Mouse (Mus musculus) spleen, adult 10 weeks (tissue): ENCODE data around the gene Zglp1. TPM values are rescaled to one million over a fixed set of nuclear protein-coding genes. Genes with fewer than 3 reads are reported as not detected.

Experiments used
- polyA plus RNA-seq: library from polyadenylated mRNA; stranded (reverse); fragments of 350-450 nt; fragmentation: Illumina TruSeq; extraction: RNeasy Lipid Tissue Mini Kit (QIAGEN cat#74804); gene quantifications from one replicate; pipeline ENCODE4 v1.2.3, GENCODE M21; 2015; ENCODE audit warnings: low replicate concordance; ENCODE audit not compliant: insufficient read depth

The Zglp1 gene
- 0.33 TPM for polyA plus RNA-seq

DNA sequence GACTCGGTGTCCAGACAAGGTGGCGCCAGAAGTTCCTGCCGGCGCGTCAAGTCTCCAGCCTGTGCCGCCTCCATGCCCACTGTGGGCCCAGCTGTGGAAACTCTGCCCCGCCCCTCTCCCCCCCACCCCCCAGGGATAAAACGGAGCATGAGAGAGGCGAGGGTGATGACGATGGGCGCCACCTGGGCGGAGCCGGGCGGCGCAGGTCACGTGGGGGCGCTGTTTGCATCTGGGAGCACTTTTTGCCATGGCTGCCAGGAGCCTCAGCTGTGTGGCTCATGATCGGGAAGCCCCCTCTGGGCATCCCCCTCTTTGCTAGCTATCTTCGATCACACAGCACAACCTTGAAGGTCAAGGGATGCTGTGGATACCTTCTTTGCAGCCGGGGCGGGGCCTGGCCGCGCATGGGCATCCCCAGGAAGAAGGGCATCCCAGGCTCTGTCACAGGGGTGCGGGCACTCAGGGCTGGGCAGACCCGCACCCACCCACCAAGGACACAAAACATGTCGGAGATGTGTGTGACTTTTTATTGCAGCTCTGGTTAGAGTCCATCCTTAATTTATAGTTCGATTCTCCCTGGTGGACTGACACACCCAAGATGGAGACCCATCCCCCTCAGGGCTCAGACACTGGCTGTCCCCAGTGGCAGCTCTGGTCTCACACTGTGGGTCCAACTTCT, at the start of gene Zglp1:
Zglp1 (minus strand) TSS at position 88 of the 679 bp plus-strand sequence.

DNA sequence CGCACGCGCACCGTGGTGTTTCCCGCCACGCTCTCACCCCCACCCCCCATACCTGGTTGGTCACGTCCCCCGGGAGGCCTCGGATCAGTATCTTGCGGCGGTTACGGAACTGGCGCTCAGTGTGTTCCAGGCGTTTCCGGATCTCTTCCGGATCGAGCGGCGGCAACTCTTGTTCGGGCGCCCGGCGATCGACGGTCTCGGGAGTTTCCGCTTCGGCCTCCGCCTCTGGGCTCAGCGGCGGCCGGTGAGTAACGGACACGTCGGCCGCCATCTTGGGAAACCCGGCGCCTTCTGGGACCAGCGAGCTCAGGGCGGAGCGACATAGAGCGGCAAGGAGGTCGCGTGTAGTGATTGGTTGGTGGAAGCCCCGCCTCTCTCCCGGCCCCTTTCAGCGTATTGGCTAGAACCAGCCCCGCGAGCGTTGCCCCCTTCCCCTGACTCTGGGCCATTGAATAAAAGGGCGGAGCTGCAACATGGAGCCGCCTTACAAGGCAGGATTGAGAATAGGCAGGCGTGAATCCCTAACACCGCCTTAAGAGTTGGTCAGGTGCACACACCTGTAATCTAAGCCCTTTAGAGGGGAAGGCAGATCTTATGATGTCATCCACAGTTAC, 24.9 kb upstream of the Zglp1 start, which contains the start of the genes Gm38431 and Raver1:
Gm38431 (minus strand) TSS at position 291 of the 614 bp plus-strand sequence.
Raver1 (minus strand) TSS at position 302 of the 614 bp plus-strand sequence.

DNA sequence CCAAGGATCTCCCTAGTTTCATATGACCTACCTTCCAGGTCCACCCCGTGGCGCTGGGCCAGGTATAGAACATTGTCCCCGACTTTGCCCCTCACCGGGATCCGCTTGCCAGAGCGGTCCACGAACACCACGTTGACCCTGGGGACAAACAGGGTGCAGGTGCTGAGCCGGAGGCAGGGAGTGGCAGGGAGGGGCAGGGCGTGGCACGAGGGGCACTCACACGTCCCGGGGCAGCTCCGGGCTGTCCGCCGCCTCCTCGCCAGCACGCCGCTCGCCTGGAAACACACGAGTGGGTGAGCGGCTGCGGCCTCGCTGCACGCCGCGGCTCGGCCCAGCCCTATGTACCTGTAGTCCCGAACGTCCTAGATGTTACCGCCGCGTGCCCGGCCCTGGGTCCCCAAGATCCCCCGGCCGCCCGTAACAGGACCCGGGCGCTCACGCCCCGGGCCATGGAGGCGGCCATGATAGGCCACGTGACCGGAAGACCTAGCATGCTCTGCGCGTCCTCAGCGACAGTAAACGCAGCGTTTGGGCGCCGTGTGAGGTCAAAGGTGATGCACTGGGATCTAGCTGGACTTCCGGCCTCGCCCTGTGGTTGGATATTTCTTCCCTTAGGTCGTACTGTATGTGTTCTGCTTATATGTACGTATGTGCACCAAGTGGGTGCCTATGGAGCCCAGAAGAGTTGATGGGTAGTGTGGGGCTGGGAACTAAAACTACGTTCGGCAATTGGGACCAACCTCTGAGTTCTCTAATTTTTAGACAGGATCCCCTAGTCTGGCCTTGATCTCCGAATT, 6.3 kb upstream of the Zglp1 start, which contains the start of the genes Gm49373 and Fdx1l:
Gm49373 (minus strand) TSS at position 53 of the 797 bp plus-strand sequence.
Fdx1l (minus strand) TSS at position 571 of the 797 bp plus-strand sequence.

DNA sequence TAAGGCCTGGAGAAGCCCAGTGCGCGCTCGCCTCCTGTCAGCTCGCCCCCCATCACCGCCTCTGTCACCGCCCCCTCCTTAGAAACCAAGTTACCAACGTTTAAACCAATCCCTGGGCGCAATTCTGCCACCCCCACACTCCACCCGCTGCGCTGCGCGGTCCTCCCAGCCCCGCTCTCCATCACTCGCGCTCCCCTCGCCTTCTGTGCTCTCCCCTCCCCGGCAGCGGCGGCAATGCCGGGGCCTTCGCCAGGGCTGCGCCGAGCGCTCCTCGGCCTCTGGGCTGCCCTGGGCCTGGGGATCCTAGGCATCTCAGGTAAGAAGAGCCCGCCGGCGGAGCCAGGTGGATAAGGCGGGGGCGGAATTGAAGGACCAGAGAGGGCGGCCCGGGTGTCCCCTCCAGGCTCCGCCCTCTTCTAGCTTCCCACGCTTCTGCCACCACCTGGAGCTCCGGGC, 35.0 kb downstream of the Zglp1 start, which contains the start of gene Icam5:
Icam5 (plus strand) TSS at position 178 of the 456 bp plus-strand sequence.

DNA sequence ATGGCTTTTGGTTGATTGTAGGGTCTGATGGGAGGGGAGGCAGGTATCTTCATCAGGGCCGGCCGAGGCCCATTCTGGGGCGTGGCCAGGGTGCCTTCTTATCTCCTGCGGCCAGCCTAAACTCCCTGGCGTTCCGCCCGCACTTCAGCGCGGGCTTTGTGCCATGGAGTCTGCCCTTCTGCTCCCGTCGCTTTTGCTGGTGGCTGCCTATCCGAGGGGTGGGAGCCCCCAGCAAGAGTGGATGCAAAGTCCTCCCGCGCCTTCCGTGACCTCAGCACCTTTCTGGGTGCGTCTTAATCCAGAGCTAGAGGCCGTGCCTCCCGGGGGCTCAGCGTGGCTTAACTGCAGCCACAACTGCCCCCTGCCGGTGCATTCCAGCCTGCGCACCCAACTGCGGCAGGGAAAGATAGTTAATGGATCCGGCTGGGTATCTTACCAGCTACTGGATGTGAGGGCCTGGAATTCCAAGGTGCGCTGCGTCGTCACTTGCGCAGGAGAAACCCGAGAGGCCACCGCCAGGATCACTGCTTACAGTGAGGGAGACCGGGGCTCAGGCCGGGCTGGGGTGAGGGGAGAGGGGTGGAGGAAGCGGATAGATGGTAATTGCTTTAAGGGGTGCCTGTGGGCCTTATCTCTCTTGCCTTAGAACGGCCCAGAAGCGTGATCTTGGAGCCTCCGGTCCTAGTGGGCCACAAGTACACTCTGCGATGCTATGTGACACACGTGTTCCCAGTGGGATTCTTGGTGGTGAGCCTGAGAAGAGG, 37.4 kb downstream of the Zglp1 start, which contains the start of gene Icam4:
Icam4 (plus strand) TSS at position 83 of the 764 bp plus-strand sequence.

DNA sequence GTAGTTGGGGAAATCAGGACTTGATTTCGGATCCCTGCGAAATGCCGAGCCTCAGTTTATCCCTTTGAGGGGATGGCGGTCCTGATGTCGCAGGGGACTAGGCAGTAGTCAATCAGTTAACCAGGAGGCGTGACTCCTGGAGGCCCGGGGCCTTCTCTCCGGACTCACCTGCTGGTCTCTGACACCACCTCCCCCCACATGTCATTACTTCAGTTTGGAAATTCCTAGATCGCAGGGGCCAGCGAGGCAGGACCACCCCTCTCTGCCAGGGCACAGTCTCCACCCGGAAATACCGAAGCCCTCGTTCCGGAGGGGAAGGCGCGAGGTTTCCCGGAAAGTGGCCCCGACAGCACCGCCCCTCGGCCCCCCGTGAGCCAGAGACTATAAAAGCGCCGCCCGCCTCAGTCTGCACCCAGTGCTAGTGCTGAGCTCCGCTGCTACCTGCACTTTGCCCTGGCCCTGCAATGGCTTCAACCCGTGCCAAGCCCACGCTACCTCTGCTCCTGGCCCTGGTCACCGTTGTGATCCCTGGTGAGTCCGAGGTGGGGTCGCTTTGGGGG, 51.2 kb downstream of the Zglp1 start, which contains the start of gene Icam1:
Icam1 (plus strand) TSS at position 415 of the 560 bp plus-strand sequence.

Other genes starting within 250 kb of the Zglp1 start
- gene Rdh8, start 248.6 kb downstream of the Zglp1 start, polyA plus RNA-seq, result not detected
- gene A230050P20Rik, start 198.5 kb downstream of the Zglp1 start, polyA plus RNA-seq, result 29.9 TPM
- 0.44 TPM for gene Angptl6, start 187.4 kb downstream of the Zglp1 start, polyA plus RNA-seq
- gene Ppan, start 178.9 kb downstream of the Zglp1 start, polyA plus RNA-seq, result 14.3 TPM
- gene Eif3g, start 168.5 kb downstream of the Zglp1 start, polyA plus RNA-seq, result 129 TPM
- 50.1 TPM for gene Dnmt1, start 107.2 kb downstream of the Zglp1 start, polyA plus RNA-seq
- 2.0 TPM for gene S1pr2, start 90.3 kb downstream of the Zglp1 start, polyA plus RNA-seq
- gene Mrpl4, start 64.4 kb downstream of the Zglp1 start, polyA plus RNA-seq, result 16.7 TPM
- 75.3 TPM for gene Icam1, start 51.1 kb downstream of the Zglp1 start, polyA plus RNA-seq
- gene Icam4, start 37.7 kb downstream of the Zglp1 start, polyA plus RNA-seq, result 0.57 TPM
- gene Icam5, start 35.0 kb downstream of the Zglp1 start, polyA plus RNA-seq, result 0.10 TPM
- not detected for gene Gm49373, start 6.0 kb upstream of the Zglp1 start, polyA plus RNA-seq
- 21.1 TPM for gene Fdx1l, start 6.5 kb upstream of the Zglp1 start, polyA plus RNA-seq
- 1.5 TPM for gene Gm38431, start 24.9 kb upstream of the Zglp1 start, polyA plus RNA-seq
- 26.0 TPM for gene Raver1, start 24.9 kb upstream of the Zglp1 start, polyA plus RNA-seq
- gene Tyk2, start 64.2 kb upstream of the Zglp1 start, polyA plus RNA-seq, result 33.0 TPM
- gene Cdc37, start 82.9 kb upstream of the Zglp1 start, polyA plus RNA-seq, result 112 TPM
- 8.6 TPM for gene Pde4a, start 98.6 kb upstream of the Zglp1 start, polyA plus RNA-seq
- 18.0 TPM for gene Keap1, start 172.3 kb upstream of the Zglp1 start, polyA plus RNA-seq
- 3.4 TPM for gene S1pr5, start 181.3 kb upstream of the Zglp1 start, polyA plus RNA-seq
- gene Atg4d, start 198.2 kb upstream of the Zglp1 start, polyA plus RNA-seq, result 8.0 TPM
- gene Kri1, start 220.9 kb upstream of the Zglp1 start, polyA plus RNA-seq, result 70.9 TPM
- 23.0 TPM for gene Cdkn2d, start 224.3 kb upstream of the Zglp1 start, polyA plus RNA-seq
- 4.0 TPM for gene Ap1m2, start 245.2 kb upstream of the Zglp1 start, polyA plus RNA-seq